Mouse (Mus musculus): ENCODE data around the gene Atp6v1e2. TPM values are rescaled to one million over a fixed set of nuclear protein-coding genes. Genes with fewer than 3 reads are reported as not detected.

Gene Atp6v1e2
- polyA plus RNA-seq (2014; fragmentation: Nextera tagmentation; extraction: Ambion mirVana) = not detected in 2 replicates

DNA sequence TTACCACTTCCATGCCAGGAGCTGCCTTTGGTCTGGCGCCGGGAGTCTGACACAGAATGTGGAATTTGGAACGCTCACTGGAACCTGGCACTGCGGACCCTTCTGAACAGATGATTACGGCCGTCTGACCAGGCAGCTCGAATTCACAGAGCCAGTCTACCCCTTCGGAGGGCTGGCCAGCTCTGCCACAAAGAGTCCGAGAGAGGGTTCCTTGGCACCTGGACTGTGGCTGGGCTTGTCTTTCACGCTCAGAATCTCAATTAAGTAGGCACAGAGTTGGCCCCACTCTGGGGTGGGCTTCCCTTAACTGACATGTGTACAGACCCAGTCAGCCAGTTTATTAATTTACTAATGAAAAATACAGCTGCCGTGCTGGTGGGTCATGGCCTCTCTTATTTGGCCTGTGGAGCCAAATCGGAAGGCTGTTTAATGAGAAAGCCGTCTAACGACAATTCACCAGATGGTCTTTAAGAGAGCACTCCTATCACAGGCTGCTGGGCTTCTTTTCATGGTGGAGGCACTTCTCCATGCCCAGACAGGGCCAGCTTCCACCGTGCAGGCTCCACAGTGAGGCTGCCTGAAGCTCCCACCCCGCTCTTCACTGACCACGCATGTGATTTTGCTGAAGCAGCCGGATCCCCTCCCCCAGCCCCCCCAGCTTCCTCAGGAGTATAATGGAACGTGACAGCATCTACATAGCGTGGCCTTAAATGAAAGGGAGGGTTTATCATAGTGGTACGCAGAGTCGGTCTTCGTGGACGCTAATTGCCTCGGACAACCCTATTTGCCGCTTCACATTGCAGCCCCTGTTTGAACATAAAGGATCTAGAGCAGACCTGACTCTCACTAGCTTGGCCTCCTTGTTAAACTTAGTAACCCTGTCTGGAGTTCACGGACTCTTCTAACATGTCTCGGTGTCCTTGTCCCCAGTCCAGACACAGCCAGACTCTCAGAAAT, at the start of gene Atp6v1e2:
TSS of gene Atp6v1e2 (minus strand) at position 58 of the 957 bp plus-strand sequence.
- no peak within 1 kb of the TSS for H3K27ac ChIP-seq (ENCODE audit: low read depth, low read length)
- no peaks in the 10 kb centered on the region for H3K27me3 ChIP-seq (ENCODE audit: control insufficient read depth, insufficient read depth, low read length)
- WGBS = 70% methylated on average over 28 of the region's 28 CpGs
- H3K9ac ChIP-seq (replicated peaks; ENCODE audit: low read depth, low read length) = no peak within 1 kb of the TSS
- peak; percentile 61; the same call in 1 of the 2 replicates for ATAC-seq (ENCODE audit: low read depth)
- H3K4me1 ChIP-seq (ENCODE audit: control insufficient read depth, insufficient read depth, low read length) = no peaks in the 10 kb centered on the region
- H3K4me3 ChIP-seq (ENCODE audit: low read depth, low read length) = no peak within 1 kb of the TSS
- no peaks in the 10 kb centered on the region for H3K9me3 ChIP-seq (ENCODE audit: control insufficient read depth, low read length)
- no peaks in the 10 kb centered on the region for H3K36me3 ChIP-seq (ENCODE audit: control insufficient read depth, insufficient read depth, low read length)
- no peak within 1 kb of the TSS for H3K4me2 ChIP-seq (ENCODE audit: low read depth, low read length)

DNA sequence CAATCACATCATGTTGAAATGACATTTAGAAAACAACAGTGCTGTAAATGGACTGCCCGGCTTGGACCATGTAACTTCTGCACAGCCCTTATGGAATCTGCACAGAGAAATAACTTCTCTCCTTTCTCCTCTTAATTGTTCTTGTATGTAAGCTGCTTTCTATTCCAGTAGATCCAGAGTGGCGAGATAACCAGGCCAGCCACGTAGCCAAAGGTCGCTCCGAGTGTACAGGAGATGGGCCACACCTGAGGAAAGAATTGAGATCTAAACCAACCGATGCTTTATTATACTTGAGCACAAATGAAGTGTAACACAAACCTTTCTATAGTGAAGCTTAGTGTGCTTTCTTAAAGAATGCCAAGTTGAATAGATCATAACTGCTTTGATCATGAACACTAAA, 49.6 kb upstream of the Atp6v1e2 start:
- Histone ChIP-seq H3K27ac (ENCODE audit: low read depth, low read length) (no peak overlapping the region), H3K27me3 (ENCODE audit: control insufficient read depth, insufficient read depth, low read length) (no peaks in the 10 kb centered on the region), H3K9me3 (ENCODE audit: control insufficient read depth, low read length) (no peaks in the 10 kb centered on the region), H3K4me3 (ENCODE audit: low read depth, low read length) (no peak overlapping the region), H3K9ac (replicated peaks; ENCODE audit: low read depth, low read length) (no peak overlapping the region), H3K4me1 (ENCODE audit: control insufficient read depth, insufficient read depth, low read length) (no peaks in the 10 kb centered on the region), H3K4me2 (ENCODE audit: low read depth, low read length) (no peak overlapping the region), H3K36me3 (ENCODE audit: control insufficient read depth, insufficient read depth, low read length) (peaks cover 4% of the 10 kb centered on the region; the same call in 1 of the 2 replicates)
- no peak for ATAC-seq (ENCODE audit: low read depth)
- 95% methylated on average over 6 of the region's 6 CpGs for WGBS

GRCm38 (mm10) chr17:86991306-86991705, 43.6 kb upstream of the Atp6v1e2 start:
- Histone ChIP-seq H3K4me3 (ENCODE audit: low read depth, low read length) (no peak overlapping the region), H3K4me1 (ENCODE audit: control insufficient read depth, insufficient read depth, low read length) (peaks cover 9% of the 10 kb centered on the region), H3K27me3 (ENCODE audit: control insufficient read depth, insufficient read depth, low read length) (no peaks in the 10 kb centered on the region), H3K9ac (replicated peaks; ENCODE audit: low read depth, low read length) (no peak overlapping the region), H3K27ac (ENCODE audit: low read depth, low read length) (no peak overlapping the region), H3K9me3 (ENCODE audit: control insufficient read depth, low read length) (no peaks in the 10 kb centered on the region), H3K4me2 (ENCODE audit: low read depth, low read length) (no peak overlapping the region), H3K36me3 (ENCODE audit: control insufficient read depth, insufficient read depth, low read length) (no peaks in the 10 kb centered on the region)
- ATAC-seq (ENCODE audit: low read depth) = no peak
- WGBS = 95% methylated on average over 8 of the region's 8 CpGs

GRCm38 (mm10) chr17:86988601-86989184, 41.0 kb upstream of the Atp6v1e2 start:
- Histone ChIP-seq H3K27ac (ENCODE audit: low read depth, low read length) (no peak overlapping the region), H3K36me3 (ENCODE audit: control insufficient read depth, insufficient read depth, low read length) (no peaks in the 10 kb centered on the region), H3K27me3 (ENCODE audit: control insufficient read depth, insufficient read depth, low read length) (no peaks in the 10 kb centered on the region), H3K4me3 (ENCODE audit: low read depth, low read length) (no peak overlapping the region), H3K9me3 (ENCODE audit: control insufficient read depth, low read length) (no peaks in the 10 kb centered on the region), H3K9ac (replicated peaks; ENCODE audit: low read depth, low read length) (no peak overlapping the region), H3K4me2 (ENCODE audit: low read depth, low read length) (no peak overlapping the region), H3K4me1 (ENCODE audit: control insufficient read depth, insufficient read depth, low read length) (peaks cover 14% of the 10 kb centered on the region)
- ATAC-seq (ENCODE audit: low read depth) = no peak
- 69% methylated on average over 6 of the region's 6 CpGs for WGBS

DNA sequence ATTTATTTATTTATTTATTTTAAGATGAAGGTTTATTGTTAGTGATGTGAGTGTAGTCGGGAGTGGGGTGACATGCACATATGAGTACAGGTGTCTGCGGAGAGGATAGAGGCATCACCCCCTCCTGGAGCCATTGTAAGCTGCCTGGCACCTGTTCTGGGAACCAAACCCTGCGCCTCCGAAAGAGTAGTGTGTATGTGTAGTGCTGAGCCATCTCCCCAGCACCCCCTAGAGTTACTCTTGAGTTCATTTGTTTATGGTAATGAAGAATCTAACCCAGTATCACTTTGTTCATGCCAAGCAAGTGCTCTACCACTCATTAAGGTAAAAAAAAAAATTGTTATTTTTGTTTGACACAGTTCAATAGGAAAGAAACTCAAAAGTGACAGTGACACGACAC, 40.5 kb upstream of the Atp6v1e2 start:
- H3K4me3 ChIP-seq (ENCODE audit: low read depth, low read length) = no peak overlapping the region
- no peak overlapping the region for H3K9ac ChIP-seq (replicated peaks; ENCODE audit: low read depth, low read length)
- WGBS = 85% methylated on average over 5 of the region's 5 CpGs
- no peak for ATAC-seq (ENCODE audit: low read depth)
- H3K36me3 ChIP-seq (ENCODE audit: control insufficient read depth, insufficient read depth, low read length) = no peaks in the 10 kb centered on the region
- H3K9me3 ChIP-seq (ENCODE audit: control insufficient read depth, low read length) = no peaks in the 10 kb centered on the region
- peaks cover 14% of the 10 kb centered on the region for H3K4me1 ChIP-seq (ENCODE audit: control insufficient read depth, insufficient read depth, low read length)
- H3K27ac ChIP-seq (ENCODE audit: low read depth, low read length) = no peak overlapping the region
- no peak overlapping the region for H3K4me2 ChIP-seq (ENCODE audit: low read depth, low read length)
- no peaks in the 10 kb centered on the region for H3K27me3 ChIP-seq (ENCODE audit: control insufficient read depth, insufficient read depth, low read length)

GRCm38 (mm10) chr17:86986449-86987138, 38.9 kb upstream of the Atp6v1e2 start:
- peak; percentile 34; the same call in 1 of the 2 replicates for ATAC-seq (ENCODE audit: low read depth)

DNA sequence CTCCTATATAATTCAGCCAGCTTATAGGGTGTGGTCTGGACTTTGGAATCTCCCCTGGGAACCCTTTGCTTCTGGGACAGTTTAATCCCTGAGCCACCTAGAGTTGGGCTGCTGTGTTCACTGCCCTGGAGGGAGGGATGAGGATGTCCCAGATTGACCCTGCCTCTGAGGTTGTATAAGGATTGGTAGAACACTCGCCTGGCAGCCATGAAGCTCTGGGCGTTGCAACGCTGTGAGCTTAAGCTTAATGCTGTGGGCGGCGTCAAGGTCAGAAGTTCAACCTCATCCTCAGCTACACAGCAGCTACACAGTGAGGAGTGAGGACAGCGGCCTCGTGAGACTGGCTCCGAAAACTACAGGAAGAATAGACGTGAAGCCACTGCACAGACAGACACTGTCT, 34.8 kb upstream of the Atp6v1e2 start:
- 76% methylated on average over 9 of the region's 9 CpGs for WGBS
- Histone ChIP-seq H3K4me1 (ENCODE audit: control insufficient read depth, insufficient read depth, low read length) (peaks cover 14% of the 10 kb centered on the region), H3K27me3 (ENCODE audit: control insufficient read depth, insufficient read depth, low read length) (no peaks in the 10 kb centered on the region), H3K4me3 (ENCODE audit: low read depth, low read length) (no peak overlapping the region), H3K27ac (ENCODE audit: low read depth, low read length) (no peak overlapping the region), H3K4me2 (ENCODE audit: low read depth, low read length) (no peak overlapping the region), H3K9me3 (ENCODE audit: control insufficient read depth, low read length) (no peaks in the 10 kb centered on the region), H3K9ac (replicated peaks; ENCODE audit: low read depth, low read length) (no peak overlapping the region), H3K36me3 (ENCODE audit: control insufficient read depth, insufficient read depth, low read length) (no peaks in the 10 kb centered on the region)
- ATAC-seq (ENCODE audit: low read depth) = no peak

More at GRCm38 (mm10) chr17:86986449-86987138, 38.9 kb upstream of the Atp6v1e2 start:
- Histone ChIP-seq H3K9ac (replicated peaks; ENCODE audit: low read depth, low read length) (no peak overlapping the region), H3K27me3 (ENCODE audit: control insufficient read depth, insufficient read depth, low read length) (no peaks in the 10 kb centered on the region), H3K4me2 (ENCODE audit: low read depth, low read length) (no peak overlapping the region), H3K4me1 (ENCODE audit: control insufficient read depth, insufficient read depth, low read length) (peaks cover 14% of the 10 kb centered on the region), H3K4me3 (ENCODE audit: low read depth, low read length) (no peak overlapping the region), H3K9me3 (ENCODE audit: control insufficient read depth, low read length) (no peaks in the 10 kb centered on the region), H3K36me3 (ENCODE audit: control insufficient read depth, insufficient read depth, low read length) (no peaks in the 10 kb centered on the region), H3K27ac (ENCODE audit: low read depth, low read length) (peak overlapping the region; percentile 29)
- WGBS = 34% methylated on average over 17 of the region's 17 CpGs

- Histone ChIP-seq H3K9ac (replicated peaks; ENCODE audit: low read depth, low read length) (no peak overlapping the region), H3K9me3 (ENCODE audit: control insufficient read depth, low read length) (no peaks in the 10 kb centered on the region), H3K4me2 (ENCODE audit: low read depth, low read length) (no peak overlapping the region), H3K4me1 (ENCODE audit: control insufficient read depth, insufficient read depth, low read length) (peaks cover 9% of the 10 kb centered on the region), H3K4me3 (ENCODE audit: low read depth, low read length) (no peak overlapping the region), H3K27ac (ENCODE audit: low read depth, low read length) (no peak overlapping the region), H3K36me3 (ENCODE audit: control insufficient read depth, insufficient read depth, low read length) (no peaks in the 10 kb centered on the region), H3K27me3 (ENCODE audit: control insufficient read depth, insufficient read depth, low read length) (no peaks in the 10 kb centered on the region)
- WGBS = 100% methylated on average over 2 of the region's 2 CpGs
- ATAC-seq (ENCODE audit: low read depth) = no peak
Observed at GRCm38 (mm10) chr17:86981701-86982100, 34.0 kb upstream of the Atp6v1e2 start.
